16 mouse cellular contexts compared by ENCODE assay signal in the genomic region with DNA sequence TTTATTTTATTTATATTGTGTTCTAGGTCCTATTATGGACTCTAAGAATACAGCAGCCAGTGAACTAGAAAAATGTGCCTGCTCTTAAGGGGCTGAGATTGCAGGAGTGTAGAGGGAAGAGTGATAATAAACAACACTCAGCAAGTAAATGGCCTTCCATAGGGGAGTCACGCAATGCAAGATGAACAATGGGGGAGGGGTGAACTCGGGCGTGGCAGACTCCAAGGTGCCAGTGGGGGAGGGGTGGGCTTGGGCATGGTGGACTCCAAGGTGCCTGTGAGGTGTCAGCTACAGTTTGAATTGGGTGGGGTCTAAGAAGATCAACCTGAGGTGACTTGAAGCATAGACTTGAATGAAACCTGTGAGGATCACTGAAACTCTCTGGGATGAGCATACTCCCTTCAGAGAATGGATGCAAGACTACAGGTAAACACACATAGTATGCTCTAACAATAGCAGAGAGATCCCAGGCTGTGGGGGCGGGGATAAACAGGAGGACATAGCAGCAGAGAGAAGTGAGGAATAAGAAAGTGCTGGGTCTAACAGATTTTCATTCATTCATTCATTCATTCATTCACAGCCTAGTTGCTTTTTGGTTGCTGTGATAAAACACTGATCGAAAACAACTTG.
"Had no signal": no experiment of that assay in that cellular context is flagged by ENCODE, and none has a peak within 500 bp of the region (broad histone marks: within the 10 kb centered on the region; RNA-seq: fewer than 3 reads in every experiment).

No protein-coding gene starts in this region.

- DNase-seq: lung, adult 18-20 months; lung, embryonic 14.5 days; lung, postnatal 10 days; lung, postnatal 4 days; right cerebral cortex, postnatal 14 days; thymus, adult 2 months; thymus, postnatal 25 days; thymus, postnatal 4 days had no signal

- H3K9me3 ChIP-seq: midbrain, embryonic 10.5 days; midbrain, embryonic 13.5 days; midbrain, embryonic 15.5 days; neural tube, embryonic 13.5 days; neural tube, embryonic 15.5 days; stomach, embryonic 15.5 days had no signal

- ATAC-seq: midbrain, embryonic 13.5 days; midbrain, embryonic 15.5 days had no signal

- H3K27ac ChIP-seq: midbrain, embryonic 10.5 days; midbrain, embryonic 13.5 days; midbrain, embryonic 15.5 days; neural tube, embryonic 13.5 days; neural tube, embryonic 15.5 days; stomach, embryonic 15.5 days; stomach, postnatal 0 days had no signal

- H3K4me2 ChIP-seq: lung, embryonic 14.5 days; midbrain, embryonic 13.5 days; midbrain, embryonic 15.5 days; neural tube, embryonic 13.5 days; neural tube, embryonic 15.5 days; stomach, embryonic 15.5 days had no signal

- H3K4me1 ChIP-seq: neural tube, embryonic 13.5 days; stomach, embryonic 15.5 days had no signal

- H3K4me3 ChIP-seq: midbrain, embryonic 10.5 days; midbrain, embryonic 13.5 days; midbrain, embryonic 15.5 days; myocyte; neural tube, embryonic 13.5 days; neural tube, embryonic 15.5 days; stomach, embryonic 15.5 days had no signal

- H3K36me3 ChIP-seq: midbrain, embryonic 10.5 days; midbrain, embryonic 13.5 days; midbrain, embryonic 15.5 days; neural tube, embryonic 13.5 days; neural tube, embryonic 15.5 days; stomach, embryonic 15.5 days had no signal

- H3K27me3 ChIP-seq: midbrain, embryonic 13.5 days; midbrain, embryonic 15.5 days; neural tube, embryonic 13.5 days; neural tube, embryonic 15.5 days; stomach, embryonic 15.5 days had no signal

- H3K9ac ChIP-seq: lung, embryonic 14.5 days; midbrain, embryonic 13.5 days; midbrain, embryonic 15.5 days; neural tube, embryonic 13.5 days; neural tube, embryonic 15.5 days; stomach, embryonic 15.5 days had no signal
